Mouse (Mus musculus) cerebellum, adult 2 months (tissue): ENCODE results near the gene Ttc12.

Experiments used
- CTCF ChIP-seq: fragments of 200-500 bp; IDR thresholded peaks from 2 replicates; pipeline ENCODE4 v1.5.1; 2011; ENCODE audit warnings: low read depth, mild to moderate bottlenecking, control low read depth, low read length, moderate library complexity, borderline replicate concordance; ENCODE audit not compliant: insufficient read depth
- POLR2A ChIP-seq: fragments of 200-500 bp; IDR thresholded peaks from 2 replicates; pipeline ENCODE4 v1.6.1; 2011; ENCODE audit warnings: low read length, control low read depth, borderline replicate concordance; ENCODE audit not compliant: insufficient read depth

DNA sequence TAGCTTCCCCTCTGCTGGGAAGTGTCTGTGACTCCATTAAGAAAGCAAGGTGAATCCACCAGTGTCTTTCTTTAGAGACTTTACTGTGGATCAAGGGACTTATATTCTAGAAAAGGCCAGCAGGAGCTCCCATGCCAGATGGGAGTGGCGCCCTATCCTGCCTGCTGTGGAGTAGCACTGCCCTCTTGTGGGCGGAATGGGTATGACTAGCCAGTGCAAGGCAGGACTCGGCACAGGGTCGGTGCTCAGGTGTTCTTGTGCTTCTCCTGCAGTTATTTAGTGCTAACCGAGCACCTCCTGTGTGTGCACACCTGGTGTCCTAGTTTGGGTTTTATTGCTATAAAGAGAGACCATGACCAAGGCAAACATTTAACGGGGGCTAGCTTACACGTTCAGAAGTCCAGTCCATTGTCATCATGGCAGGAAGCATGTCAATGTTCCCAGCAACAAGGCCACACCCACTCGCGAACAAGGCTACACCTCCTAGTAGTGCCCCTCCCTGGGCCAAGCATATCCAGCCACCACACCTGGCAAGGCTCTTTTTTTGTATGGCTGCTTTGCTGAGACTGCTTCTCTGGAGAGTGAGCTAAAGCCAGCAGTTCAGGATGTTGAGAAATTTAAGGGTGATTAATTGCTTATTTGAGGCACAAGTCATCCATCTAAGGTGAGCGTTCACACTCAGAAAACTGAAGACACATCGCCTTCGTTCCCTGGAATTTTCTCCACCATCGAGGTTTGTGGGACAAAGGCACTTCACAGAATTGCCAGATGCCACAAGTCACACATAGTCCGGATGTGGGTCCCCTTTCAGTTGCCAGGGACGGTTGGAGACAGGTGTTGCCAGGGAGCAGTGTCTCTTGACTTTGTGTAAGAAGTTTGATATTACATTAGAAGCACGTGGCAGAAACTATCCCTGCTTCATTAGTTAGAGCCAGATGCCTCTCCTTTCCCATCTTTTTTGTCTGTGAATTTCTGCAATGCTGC, 3.2 kb upstream of the Ttc12 start:
- TF ChIP-seq POLR2A = no peak
- TF ChIP-seq CTCF = peak; percentile 100
